Mouse (Mus musculus) hindbrain, embryonic 14.5 days (tissue): ENCODE measurements around the gene Zfp276. TPM values are rescaled to one million over a fixed set of nuclear protein-coding genes. Genes with fewer than 3 reads are reported as not detected.
A peak's percentile ranks its signal among the peaks of the same experiment; 100 is the strongest.

Source experiments
- ATAC-seq: fragments of 200-750 bp; cut with Nextera tagmentation; 2 replicates; pipeline ENCODE4 v1.8.0; 2017; ENCODE audit warnings: moderate number of reproducible peaks, mild to moderate bottlenecking, moderate TSS enrichment, moderate library complexity; ENCODE audit not compliant: low FRiP score
- DNase-seq: peaks from one replicate; pipeline ENCODE4 v3.0.0-alpha.2; 2015; ENCODE audit warnings: low spot score
- H3K27ac ChIP-seq: fragments of 300-500 bp; sonication (generic); 2 replicates; pipeline ENCODE4 v1.5.1; 2014; ENCODE audit warnings: mild to moderate bottlenecking, moderate library complexity
- H3K27me3 ChIP-seq: fragments of 300-500 bp; sonication (generic); 2 replicates; pipeline ENCODE4 v1.6.1; 2014; ENCODE audit warnings: mild to moderate bottlenecking, low read length, mixed read lengths; ENCODE audit not compliant: control insufficient read depth, insufficient read depth
- H3K36me3 ChIP-seq: fragments of 300-500 bp; sonication (generic); replicated peaks from 2 replicates; pipeline ENCODE4 v1.6.1; 2014; ENCODE audit not compliant: control insufficient read depth, insufficient read depth
- H3K4me1 ChIP-seq: fragments of 300-500 bp; sonication (generic); replicated peaks from 2 replicates; pipeline ENCODE4 v1.6.1; 2014; ENCODE audit warnings: antibody characterized with exemption, low read length, mixed read lengths; ENCODE audit not compliant: control insufficient read depth, insufficient read depth
- H3K4me2 ChIP-seq: fragments of 300-500 bp; sonication (generic); replicated peaks from 2 replicates; pipeline ENCODE4 v1.6.1; 2014; ENCODE audit warnings: mild to moderate bottlenecking, moderate library complexity
- H3K4me3 ChIP-seq: fragments of 300-500 bp; sonication (generic); replicated peaks from 2 replicates; pipeline ENCODE4 v1.5.1; 2014; ENCODE audit warnings: mild to moderate bottlenecking, low read length
- H3K9ac ChIP-seq: fragments of 300-500 bp; sonication (generic); 2 replicates; pipeline ENCODE4 v1.6.1; 2014
- H3K9me3 ChIP-seq: fragments of 300-500 bp; sonication (generic); 2 replicates; pipeline ENCODE4 v1.6.1; 2016; ENCODE audit warnings: low read length; ENCODE audit not compliant: control insufficient read depth
- WGBS: fragments of 180-500 bp; shearing (Covaris S2); extraction: QIAGEN DNeasy Blood & Tissue Kit; methylation state at CpG from one replicate; pipeline ENCODE4 v1.1.7; 2014; 5-methylcytosine and 5-hydroxymethylcytosine counted together
- polyA plus RNA-seq: library from polyadenylated mRNA; unstranded; fragments of >200 nt; fragmentation: Nextera tagmentation; extraction: Ambion mirVana; gene quantifications from 2 replicates; pipeline ENCODE4 v1.2.1, GENCODE M21; 2014

Gene Zfp276
- polyA plus RNA-seq, 1 experiment from 2014 or later, result 19.5 TPM

DNA sequence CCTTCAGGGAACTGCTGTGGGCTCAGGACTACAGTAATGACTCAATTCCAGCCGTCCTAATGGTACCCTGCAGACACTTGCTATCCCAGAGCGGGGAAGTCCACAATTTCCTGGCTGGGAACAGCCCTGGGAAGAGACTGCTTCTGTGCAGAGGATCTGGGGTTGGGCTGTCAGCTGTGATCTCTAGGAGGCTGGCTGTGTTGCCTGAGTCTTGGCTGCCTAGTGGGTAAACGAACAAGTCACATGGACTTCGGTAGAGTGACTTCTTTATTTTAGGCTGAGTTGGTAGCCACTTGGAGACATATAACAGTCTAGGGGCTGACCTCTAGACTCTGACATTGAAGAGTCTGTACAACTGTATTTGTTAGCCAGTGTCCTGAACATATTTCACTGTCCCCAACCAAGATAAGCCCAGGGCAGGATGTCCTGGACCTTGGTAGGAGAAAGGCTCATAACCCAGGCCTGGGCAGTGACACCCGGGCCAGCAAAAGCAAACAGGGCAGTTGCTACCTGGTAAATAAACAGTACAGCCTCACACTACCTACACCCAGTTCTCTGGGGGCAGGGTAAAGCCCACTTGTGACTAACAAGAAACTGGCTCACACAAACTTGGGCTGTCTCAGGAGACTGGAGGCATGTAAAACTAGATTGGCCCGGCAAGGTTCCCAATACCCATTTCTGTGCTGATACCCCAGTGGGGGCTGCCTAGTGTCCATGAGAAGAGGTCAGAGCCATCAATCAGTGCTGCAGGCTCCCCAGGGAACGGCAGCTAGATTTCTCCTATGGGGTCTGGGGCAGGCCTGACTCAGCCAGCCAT is 11.7 kb upstream of the Zfp276 start:
- ATAC-seq (no peak), DNase-seq (no peak)
- WGBS, result 87% methylated on average over 7 of the region's 7 CpGs
- H3K27ac ChIP-seq, result no peak overlapping the region
- no peak overlapping the region for H3K4me3 ChIP-seq
- H3K4me2 ChIP-seq, result no peak overlapping the region
- no peak overlapping the region for H3K9ac ChIP-seq
- peaks cover 59% of the 10 kb centered on the region for H3K36me3 ChIP-seq
- H3K4me1 ChIP-seq, result no peaks in the 10 kb centered on the region
- no peaks in the 10 kb centered on the region for H3K27me3 ChIP-seq
- H3K9me3 ChIP-seq, result no peaks in the 10 kb centered on the region

DNA sequence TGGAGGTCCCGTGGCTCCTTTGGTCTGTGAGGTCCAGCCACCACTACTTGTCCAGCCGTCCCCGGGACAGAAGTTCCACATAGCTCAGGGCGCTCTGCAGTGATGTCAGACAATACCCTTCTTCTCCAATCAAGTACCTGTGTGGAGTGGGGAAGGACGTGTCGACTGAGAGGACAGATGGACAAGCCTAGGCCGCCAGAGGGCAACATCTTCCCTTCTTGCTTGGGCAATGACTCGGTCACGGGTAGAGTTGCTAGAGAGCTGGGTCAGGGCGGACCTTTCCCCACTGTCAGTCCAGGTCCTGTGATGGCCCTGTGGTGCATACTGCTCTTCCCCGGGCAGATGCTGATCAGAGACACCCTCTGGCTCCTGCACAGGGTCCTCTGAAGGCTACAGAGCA is 10.9 kb upstream of the Zfp276 start:
- H3K27ac ChIP-seq, result no peak overlapping the region
- no peak overlapping the region for H3K9ac ChIP-seq
- DNase-seq (no peak), ATAC-seq (0 out of 2 replicates have a peak, but pooled peaks have one; percentile 22)
- H3K9me3 ChIP-seq, result no peaks in the 10 kb centered on the region
- H3K4me3 ChIP-seq, result no peak overlapping the region
- H3K27me3 ChIP-seq, result no peaks in the 10 kb centered on the region
- 75% methylated on average over 11 of the region's 11 CpGs for WGBS
- no peaks in the 10 kb centered on the region for H3K4me1 ChIP-seq
- H3K4me2 ChIP-seq, result no peak overlapping the region
- peaks cover 67% of the 10 kb centered on the region for H3K36me3 ChIP-seq

GRCm38 (mm10) chr8:123244382-123244781 is 9.6 kb upstream of the Zfp276 start:
- ATAC-seq (no peak), DNase-seq (no peak)
- H3K4me3 ChIP-seq, result no peak overlapping the region
- H3K27ac ChIP-seq, result no peak overlapping the region
- H3K4me2 ChIP-seq, result no peak overlapping the region
- no peaks in the 10 kb centered on the region for H3K9me3 ChIP-seq
- peaks cover 80% of the 10 kb centered on the region for H3K36me3 ChIP-seq
- H3K9ac ChIP-seq, result no peak overlapping the region
- WGBS, result 99% methylated on average over 4 of the region's 4 CpGs
- H3K4me1 ChIP-seq, result no peaks in the 10 kb centered on the region
- no peaks in the 10 kb centered on the region for H3K27me3 ChIP-seq

- ATAC-seq, result no peak
- H3K4me3 ChIP-seq, result no peak overlapping the region
- DNase-seq, result no peak
- no peak overlapping the region for H3K9ac ChIP-seq
- H3K27ac ChIP-seq, result no peak overlapping the region
- no peak overlapping the region for H3K4me2 ChIP-seq
- peaks cover 91% of the 10 kb centered on the region for H3K36me3 ChIP-seq
- H3K4me1 ChIP-seq, result no peaks in the 10 kb centered on the region
- 94% methylated on average over 12 of the region's 12 CpGs for WGBS
- H3K9me3 ChIP-seq, result no peaks in the 10 kb centered on the region
- H3K27me3 ChIP-seq, result no peaks in the 10 kb centered on the region
Observed at GRCm38 (mm10) chr8:123245543-123245942, 8.5 kb upstream of the Zfp276 start.

- H3K9me3 ChIP-seq, result no peaks in the 10 kb centered on the region
- H3K9ac ChIP-seq, result no peak overlapping the region
- H3K27me3 ChIP-seq, result no peaks in the 10 kb centered on the region
- peaks cover 93% of the 10 kb centered on the region for H3K36me3 ChIP-seq
- no peak overlapping the region for H3K27ac ChIP-seq
- no peak overlapping the region for H3K4me3 ChIP-seq
- peaks cover 3% of the 10 kb centered on the region for H3K4me1 ChIP-seq
- no peak for ATAC-seq
- no peak overlapping the region for H3K4me2 ChIP-seq
- DNase-seq, result no peak
- WGBS, result 94% methylated on average over 6 of the region's 6 CpGs
Observed at GRCm38 (mm10) chr8:123247748-123248147, 6.2 kb upstream of the Zfp276 start.

DNA sequence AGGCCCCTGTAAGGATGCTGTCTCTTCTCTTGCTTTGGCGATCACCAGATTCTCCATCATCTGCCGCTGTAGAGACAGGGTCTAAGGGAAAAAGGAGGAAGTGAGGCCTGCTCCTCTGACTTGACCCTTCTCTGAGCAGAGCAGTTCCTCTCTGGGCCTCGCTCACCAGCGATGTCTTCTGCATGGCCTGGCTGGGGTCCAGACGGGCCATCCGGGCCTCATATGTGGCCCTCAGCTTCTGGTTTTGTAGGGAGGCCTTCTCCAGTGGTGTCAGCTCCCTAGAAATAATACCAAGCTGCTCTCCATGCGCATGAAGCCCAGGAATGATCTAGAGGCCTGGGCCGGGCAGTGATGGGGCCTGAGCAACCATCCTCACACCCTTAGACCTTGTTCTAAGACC is 5.4 kb upstream of the Zfp276 start:
- WGBS, result 91% methylated on average over 8 of the region's 8 CpGs
- ATAC-seq, result no peak

GRCm38 (mm10) chr8:123250940-123251339 is 3.1 kb upstream of the Zfp276 start:
- no peak overlapping the region for H3K4me2 ChIP-seq
- ATAC-seq (no peak), DNase-seq (no peak)
- 95% methylated on average over 5 of the region's 5 CpGs for WGBS
- H3K27me3 ChIP-seq, result no peaks in the 10 kb centered on the region
- no peak overlapping the region for H3K9ac ChIP-seq
- H3K9me3 ChIP-seq, result no peaks in the 10 kb centered on the region
- peaks cover 65% of the 10 kb centered on the region for H3K36me3 ChIP-seq
- no peak overlapping the region for H3K4me3 ChIP-seq
- no peak overlapping the region for H3K27ac ChIP-seq
- peaks cover 22% of the 10 kb centered on the region for H3K4me1 ChIP-seq

More for the DNA sequence above, 5.4 kb upstream of the Zfp276 start:
- Histone ChIP-seq H3K9me3 (no peaks in the 10 kb centered on the region), H3K36me3 (peaks cover 85% of the 10 kb centered on the region), H3K9ac (no peak overlapping the region), H3K27ac (no peak overlapping the region), H3K4me3 (no peak overlapping the region), H3K27me3 (no peaks in the 10 kb centered on the region), H3K4me2 (no peak overlapping the region), H3K4me1 (peaks cover 9% of the 10 kb centered on the region)
- DNase-seq, result no peak

DNA sequence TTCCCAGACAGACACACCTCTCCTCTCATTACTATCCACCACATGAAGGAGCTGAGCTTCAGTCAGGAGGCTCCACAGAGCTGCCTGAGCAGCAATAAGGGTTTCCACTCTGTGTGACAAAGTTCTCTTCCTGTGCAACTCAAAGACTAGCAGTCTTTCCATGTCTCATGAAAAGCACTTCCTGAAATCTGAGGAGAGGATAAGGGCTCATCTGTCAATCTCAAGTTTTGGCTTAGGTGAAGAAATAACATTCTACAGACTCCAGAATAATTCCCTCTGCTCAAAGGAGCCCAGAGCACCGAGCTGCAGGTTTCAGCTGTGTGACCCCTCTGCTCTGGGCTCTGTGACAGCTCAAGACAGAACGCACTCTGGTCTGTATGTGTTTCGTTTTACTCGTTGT is 1.1 kb upstream of the Zfp276 start:
- peaks cover 65% of the 10 kb centered on the region for H3K36me3 ChIP-seq
- peak overlapping the region; percentile 93; the same call in 1 of the 2 replicates for H3K27ac ChIP-seq
- H3K4me1 ChIP-seq, result peaks cover 22% of the 10 kb centered on the region
- DNase-seq (no peak), ATAC-seq (no peak)
- H3K4me3 ChIP-seq, result peak overlapping the region; percentile 98
- H3K4me2 ChIP-seq, result peak overlapping the region; percentile 98
- no peaks in the 10 kb centered on the region for H3K9me3 ChIP-seq
- H3K27me3 ChIP-seq, result no peaks in the 10 kb centered on the region
- 69% methylated on average over 4 of the region's 4 CpGs for WGBS
- H3K9ac ChIP-seq, result peak overlapping the region; percentile 98

DNA sequence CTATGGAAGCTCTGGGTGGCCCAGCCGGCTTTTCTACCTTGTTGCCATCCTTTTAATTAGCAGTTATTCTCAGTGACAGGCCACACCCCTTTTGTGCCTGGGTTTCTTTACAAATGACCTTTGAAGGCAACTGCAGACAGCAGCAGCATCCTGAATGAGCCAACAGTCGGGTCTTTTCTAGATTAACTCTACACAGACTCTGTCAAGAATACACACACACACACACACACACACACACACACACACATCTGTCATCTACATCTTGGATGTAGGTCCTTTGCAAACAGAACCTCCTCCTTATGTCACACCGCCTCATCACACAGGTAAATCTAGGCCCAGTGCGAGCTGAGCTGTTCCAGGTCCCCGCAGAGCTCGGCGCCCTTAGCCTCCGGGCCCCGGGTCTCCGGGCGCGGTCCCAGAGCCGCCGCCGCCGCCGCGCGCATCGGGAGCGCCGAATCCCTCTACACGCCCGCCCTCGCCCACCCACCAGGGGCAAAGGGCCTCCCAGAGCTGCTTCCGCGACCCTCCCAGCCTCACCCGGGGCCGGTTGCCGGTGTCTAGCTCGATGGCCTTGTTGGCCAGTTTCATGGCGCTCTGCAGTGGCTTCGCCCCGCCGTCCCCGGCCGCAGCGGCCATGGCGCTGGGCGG is 420 bp upstream of the Zfp276 start:
- Histone ChIP-seq H3K9ac (peak overlapping the region; percentile 98), H3K4me1 (peaks cover 22% of the 10 kb centered on the region), H3K27ac (peak overlapping the region; percentile 93), H3K4me2 (peak overlapping the region; percentile 98), H3K27me3 (no peaks in the 10 kb centered on the region), H3K9me3 (no peaks in the 10 kb centered on the region), H3K36me3 (peaks cover 65% of the 10 kb centered on the region), H3K4me3 (peak overlapping the region; percentile 98)
- DNase-seq (no peak), ATAC-seq (peak; percentile 72)
- under 1% methylated on average over 38 of the region's 40 CpGs for WGBS
